Mouse (Mus musculus) mesoderm, embryonic 11.5 days (tissue): ENCODE data around the gene Dcbld2.
A peak's percentile ranks its signal among the peaks of the same experiment; 100 is the strongest.

Source experiments
- DNase-seq: peaks from one replicate; pipeline ENCODE4 v3.0.0-alpha.2; 2012; ENCODE audit warnings: low read depth, low spot score

The Dcbld2 gene

GRCm38 (mm10) chr16:58408062-58408486 is at the start of gene Dcbld2:
Dcbld2 (plus strand) TSS chr16:58408443.
- peak; percentile 99 for DNase-seq

DNA sequence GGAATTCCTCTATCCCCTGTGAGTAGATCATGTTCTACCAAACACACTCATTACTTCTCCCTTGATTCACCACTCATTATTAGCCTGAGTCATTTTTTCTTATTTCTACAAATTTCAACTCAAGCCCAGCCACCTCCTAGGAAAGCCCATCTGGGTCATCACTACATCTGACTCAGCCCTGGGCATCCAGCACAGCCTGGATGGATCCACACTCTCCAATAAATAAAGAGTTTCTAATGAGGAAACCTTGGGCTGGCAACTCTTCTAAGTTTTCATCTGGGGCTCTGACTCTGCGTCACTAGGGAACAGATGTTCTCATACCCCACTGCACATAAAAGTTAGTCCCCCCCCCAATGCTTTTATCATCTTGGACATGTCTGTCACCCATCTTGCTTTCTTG is 31.1 kb upstream of the Dcbld2 start:
- no peak for DNase-seq

- DNase-seq: no peak
These were observed 30.3 kb upstream of the Dcbld2 start for GRCm38 (mm10) chr16:58377756-58378503.

DNA sequence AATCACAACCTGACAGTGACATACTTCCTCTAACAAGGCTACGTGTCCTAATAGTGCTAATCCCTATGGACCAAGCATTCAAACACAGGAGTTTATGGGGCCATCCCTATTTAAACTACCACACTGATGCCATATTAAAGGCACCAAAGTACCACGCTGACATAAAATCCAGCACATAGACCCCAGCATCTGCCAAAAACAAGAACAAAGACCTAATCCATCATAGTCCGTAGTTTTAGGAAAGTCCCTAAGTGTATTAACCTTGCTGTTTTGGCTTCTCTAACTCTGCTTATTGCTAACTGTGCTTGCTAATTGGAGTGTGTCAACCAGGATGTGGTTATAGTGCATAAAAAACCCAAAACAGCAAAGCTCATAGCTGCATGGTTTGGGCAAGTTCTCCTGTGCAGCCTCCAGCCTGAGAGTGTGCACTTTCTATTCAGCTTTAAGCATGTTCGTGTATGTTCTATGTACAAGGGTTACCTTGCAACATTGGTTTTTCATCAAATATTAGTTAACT is 21.9 kb upstream of the Dcbld2 start:
- no peak for DNase-seq

DNA sequence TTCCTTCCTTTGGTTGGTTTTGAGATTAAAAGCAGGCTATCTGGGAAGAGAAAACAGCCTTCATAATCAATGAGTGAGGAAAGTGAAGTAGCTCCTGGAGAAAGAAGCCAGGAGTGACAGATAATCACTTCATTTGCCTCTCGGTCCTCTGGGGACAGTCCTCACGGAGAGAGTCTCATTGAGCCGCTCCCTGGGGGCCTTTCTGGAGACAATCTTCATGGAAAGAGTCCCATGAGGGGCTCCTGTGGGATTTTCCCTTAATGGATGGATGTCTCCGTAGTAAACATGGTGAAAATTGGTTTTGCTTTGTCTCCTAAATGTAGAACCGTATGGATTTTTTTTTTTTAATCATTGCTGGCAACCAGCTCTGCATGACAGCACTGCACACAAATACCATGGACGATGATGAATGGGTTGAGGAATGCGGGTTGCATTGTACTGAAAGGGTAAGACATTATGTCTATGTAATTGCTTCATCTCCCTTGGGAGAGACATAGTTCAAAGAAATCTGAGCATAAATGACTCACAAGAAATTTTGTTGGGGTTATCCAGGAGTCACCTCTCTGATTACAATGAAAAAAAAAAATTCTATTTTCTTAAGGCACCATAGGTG is 19.0 kb upstream of the Dcbld2 start:
- peak; percentile 48 for DNase-seq

- DNase-seq: no peak
These were observed 15.2 kb upstream of the Dcbld2 start for GRCm38 (mm10) chr16:58393036-58393435.

- no peak for DNase-seq
These were observed 14.1 kb upstream of the Dcbld2 start for GRCm38 (mm10) chr16:58394156-58394555.

GRCm38 (mm10) chr16:58398604-58399003 is 9.6 kb upstream of the Dcbld2 start:
- no peak for DNase-seq

DNA sequence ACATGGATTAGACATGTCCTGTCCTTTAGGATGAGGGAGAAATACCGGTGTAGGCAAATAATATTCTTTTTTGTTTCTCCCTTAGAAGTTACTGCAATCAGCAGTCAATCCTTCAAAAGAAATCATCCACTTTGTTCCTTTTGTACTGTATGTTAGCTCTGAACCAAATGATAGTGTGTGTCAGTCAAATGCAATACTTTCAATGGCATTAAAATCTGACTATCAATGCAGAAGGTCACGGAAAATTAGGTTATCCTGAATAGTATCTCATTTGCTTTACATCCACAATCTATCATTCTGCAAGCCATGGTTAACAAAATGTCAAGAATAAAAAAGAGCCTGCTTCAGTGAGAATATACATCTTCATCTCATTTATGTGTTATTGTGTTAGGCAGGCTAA is 7.2 kb upstream of the Dcbld2 start:
- no peak for DNase-seq

DNA sequence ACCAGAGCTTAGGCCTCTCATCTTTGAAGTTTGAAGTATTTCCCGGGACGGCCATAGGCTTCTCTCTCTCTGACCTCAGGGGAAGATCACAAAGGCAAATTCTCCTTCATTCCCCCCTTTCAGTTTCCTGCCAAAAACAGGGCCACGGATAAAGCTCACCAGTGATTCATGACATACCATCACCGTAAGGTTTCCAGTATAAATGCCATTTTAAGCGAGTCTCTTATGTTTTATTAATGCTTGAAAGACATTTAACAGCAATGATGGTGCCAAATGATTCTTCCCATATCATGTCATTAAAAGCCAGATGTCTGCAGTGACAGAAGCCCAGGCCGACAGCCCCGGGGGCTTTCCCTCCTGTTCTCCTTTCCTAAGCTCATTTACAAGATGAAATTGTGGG is 3.6 kb upstream of the Dcbld2 start:
- peak; percentile 52 for DNase-seq

- DNase-seq: no peak
These were observed 3.0 kb upstream of the Dcbld2 start for GRCm38 (mm10) chr16:58405271-58405670.

GRCm38 (mm10) chr16:58408487-58409281 is 441 bp downstream of the Dcbld2 start:
- peak; percentile 43 for DNase-seq

GRCm38 (mm10) chr16:58409825-58410224 is 1.6 kb downstream of the Dcbld2 start:
- DNase-seq: no peak

DNA sequence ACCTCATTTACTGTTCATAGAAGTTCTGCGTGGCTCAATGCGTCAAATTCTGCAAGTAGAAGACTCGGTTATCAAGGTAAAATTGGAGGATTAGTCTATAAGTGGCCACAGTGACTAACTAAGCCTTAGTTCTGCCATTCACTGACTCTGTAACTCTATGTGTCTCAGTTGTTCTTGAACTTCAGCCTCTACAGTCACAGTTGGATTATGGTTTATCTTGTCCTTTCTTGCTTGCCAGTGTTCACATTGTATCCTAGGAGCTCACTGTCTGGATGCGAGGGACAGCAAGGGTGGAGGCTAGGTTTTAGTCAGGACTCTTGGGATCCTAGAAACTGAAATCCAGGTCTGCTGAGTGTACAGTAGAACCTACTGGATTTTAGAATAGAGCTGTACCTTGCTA is 6.6 kb downstream of the Dcbld2 start:
- DNase-seq: no peak

GRCm38 (mm10) chr16:58415500-58415899 is 7.3 kb downstream of the Dcbld2 start:
- DNase-seq: no peak

DNA sequence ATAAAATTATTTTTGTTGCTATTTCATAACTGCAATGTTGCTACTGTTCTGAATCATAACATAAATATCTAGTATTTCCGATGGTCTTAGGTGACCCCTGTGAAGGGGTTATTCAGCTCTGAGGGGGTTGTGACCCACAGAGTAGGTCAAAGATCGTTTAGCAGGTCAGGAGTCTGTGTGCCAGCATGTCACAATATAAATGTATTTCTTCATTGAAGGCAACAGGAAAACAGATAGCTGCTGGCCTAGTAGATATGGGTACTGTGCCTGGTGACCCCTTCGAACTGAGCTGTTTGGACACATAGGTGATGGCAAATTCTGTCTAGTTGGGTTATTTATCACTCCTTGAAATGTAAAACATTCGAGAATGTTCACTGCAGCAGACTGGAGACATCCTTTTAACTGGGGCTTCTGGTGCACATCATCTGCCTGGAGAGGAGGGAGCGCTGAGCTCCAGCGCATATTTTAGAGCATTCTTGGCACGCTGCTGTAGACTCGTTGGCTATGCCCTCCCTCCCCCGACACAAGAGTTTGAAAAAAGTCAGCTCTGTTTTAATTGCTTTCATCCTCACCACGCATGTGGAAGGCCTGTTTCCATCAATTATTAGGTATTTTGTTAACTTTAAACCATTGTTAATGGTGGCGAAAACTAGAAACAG is 13.6 kb downstream of the Dcbld2 start:
- DNase-seq: peak; percentile 45

GRCm38 (mm10) chr16:58430246-58430645 is 22.0 kb downstream of the Dcbld2 start:
- DNase-seq: no peak

DNA sequence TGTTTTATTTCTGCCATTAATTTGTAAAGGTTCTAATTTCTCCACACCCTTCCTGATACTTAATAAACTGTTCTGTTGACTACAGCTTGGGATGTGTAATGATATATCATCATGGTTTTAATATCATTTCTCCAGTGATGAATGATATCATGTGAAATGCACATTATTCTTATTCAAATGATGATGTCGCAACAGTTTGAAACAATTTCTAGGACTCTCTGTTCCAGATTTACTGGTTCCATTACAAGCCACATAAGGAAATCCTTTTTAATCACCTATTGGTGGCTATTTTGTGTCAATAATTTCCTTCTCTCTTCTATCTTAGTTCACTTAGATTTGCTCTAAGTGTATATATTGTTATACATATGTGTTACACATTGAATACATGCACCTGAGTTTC is 24.1 kb downstream of the Dcbld2 start:
- DNase-seq: no peak

- no peak for DNase-seq
These were observed 36.5 kb downstream of the Dcbld2 start for GRCm38 (mm10) chr16:58444735-58445134.

DNA sequence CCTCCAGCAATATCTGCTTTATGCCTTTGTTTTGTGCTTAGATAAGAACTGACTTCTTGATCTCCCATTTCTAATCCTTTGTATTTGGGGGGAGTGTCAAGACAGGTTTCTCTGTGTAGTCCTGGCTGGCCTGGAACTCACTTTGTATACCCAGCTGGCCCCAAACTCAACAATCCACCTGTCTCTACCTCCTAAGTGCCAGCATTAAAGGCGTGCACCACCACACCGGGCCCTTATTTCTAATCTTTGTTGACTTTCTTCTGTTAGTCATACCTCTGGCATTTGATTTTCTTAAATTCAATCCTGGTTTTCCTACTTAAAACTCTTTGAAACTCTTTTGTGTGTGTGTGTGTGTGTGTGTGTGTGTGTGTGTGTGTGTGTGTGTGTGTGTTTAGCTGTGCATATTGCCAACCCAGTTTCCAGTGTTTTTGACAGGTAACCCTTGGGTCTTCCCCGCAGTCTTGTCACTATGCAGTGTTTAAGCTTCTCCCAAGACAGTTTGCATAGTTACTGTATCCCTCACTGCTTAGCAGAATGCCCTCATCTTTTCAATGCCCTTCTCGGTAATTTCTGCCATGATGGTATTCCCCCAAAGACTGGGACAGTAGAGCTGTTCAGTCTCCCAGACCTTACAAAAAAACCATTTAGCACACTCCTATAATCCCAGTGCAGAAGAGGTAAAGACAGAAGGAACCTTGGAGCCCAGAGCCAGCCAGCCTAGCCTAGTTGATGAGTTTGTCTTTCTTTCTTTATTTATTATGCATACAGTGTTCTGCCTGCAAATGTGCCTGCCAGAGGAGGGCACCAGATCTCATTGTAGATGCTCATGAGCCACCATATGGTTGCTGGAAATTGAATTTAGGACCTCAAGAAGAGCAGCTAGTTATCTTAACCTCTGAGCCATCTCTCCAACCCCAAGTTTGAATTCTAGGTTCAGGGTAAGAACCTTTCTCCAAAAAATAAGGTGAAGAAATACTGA is 38.3 kb downstream of the Dcbld2 start:
- no peak for DNase-seq

DNA sequence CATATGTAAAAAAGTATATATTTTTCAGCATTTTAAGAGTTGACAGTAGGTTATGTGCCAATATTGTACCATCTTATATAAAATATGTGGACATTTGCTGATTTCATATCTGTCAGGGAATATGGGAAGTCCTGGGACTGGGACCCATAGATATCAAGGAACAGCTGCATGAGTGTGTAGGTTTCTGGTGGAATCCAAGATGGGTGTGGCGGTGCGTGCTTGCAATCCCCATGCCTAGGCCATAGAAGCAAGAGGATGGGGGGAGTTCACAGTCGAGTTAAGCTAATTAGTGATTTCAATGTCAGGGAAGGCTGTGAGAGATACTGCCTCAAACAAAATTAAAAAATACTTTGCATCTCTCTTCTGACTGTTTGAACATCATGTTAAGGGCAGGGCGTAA is 40.8 kb downstream of the Dcbld2 start:
- DNase-seq: no peak
